In the genomic region with DNA sequence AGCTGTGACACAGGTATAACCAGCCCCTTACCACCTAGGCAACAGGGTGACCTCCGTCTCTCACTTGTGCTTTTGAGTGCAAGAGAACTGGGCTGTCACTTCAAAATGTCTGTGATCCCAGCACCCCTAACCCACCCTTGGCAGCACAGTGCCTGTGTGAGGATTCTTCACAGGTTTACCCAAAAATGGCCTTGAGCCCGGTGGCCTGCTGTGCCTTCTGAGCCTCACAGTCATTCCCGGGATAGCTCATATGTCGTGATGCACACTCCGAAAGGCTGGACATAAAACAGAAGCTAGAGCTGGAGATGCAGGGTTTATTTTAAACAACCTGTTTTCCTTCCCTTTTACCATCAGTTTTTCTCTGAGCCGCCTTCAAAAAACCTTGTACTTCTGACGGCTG, we compare ENCODE assay signal across 16 mouse cellular contexts. TPM values are rescaled to one million over a fixed set of nuclear protein-coding genes. Genes with fewer than 3 reads are reported as not detected.
DNase-seq lines count a peak whose midpoint lies in the region; TF ChIP-seq lines count a peak whose summit lies in the region.
"Had no signal": no experiment of that assay in that cellular context is flagged by ENCODE, and none has a peak within 500 bp of the region (broad histone marks: within the 10 kb centered on the region; RNA-seq: fewer than 3 reads in every experiment).

No protein-coding gene starts in this region.

- 28% methylated on average over 7 of the region's 7 CpGs for WGBS in cerebellum, adult 2 months

- peak overlapping the region; percentile 78 for H3K27ac ChIP-seq in cerebellum, adult 2 months (ENCODE audit: insufficient read depth, low read length)
- H3K27ac ChIP-seq: embryonic facial prominence, embryonic 10.5 days; forebrain, embryonic 13.5 days; heart, embryonic 15.5 days; hindbrain, embryonic 13.5 days; hindbrain, postnatal 0 days had no signal

- no peak for TF ChIP-seq POLR2A in cerebellum, adult 2 months (IDR thresholded peaks at IDR 0.05; ENCODE audit: borderline replicate concordance, insufficient read depth, low read length)

- H3K4me3 ChIP-seq in cerebellum, adult 2 months (replicated peaks; ENCODE audit: insufficient read depth, low read depth, low read length), result no peak overlapping the region
- H3K4me3 ChIP-seq: embryonic facial prominence, embryonic 10.5 days; forebrain, embryonic 13.5 days; heart, adult 2 months; heart, embryonic 15.5 days; hindbrain, embryonic 13.5 days had no signal

- H3K27me3 ChIP-seq in cerebellum, adult 2 months (ENCODE audit: control insufficient read depth, insufficient read depth, low read length), result no peaks in the 10 kb centered on the region
- H3K27me3 ChIP-seq: forebrain, embryonic 13.5 days; heart, embryonic 15.5 days; hindbrain, embryonic 13.5 days had no signal

- peak; percentile 37 for DNase-seq in cerebellum, adult 11-12 months
- no peak for DNase-seq in cerebellum, postnatal 4 days (ENCODE audit: low spot score in 2 of 2)
- DNase-seq in brain, adult 2 months (ENCODE audit: low read depth, low spot score), result peak; percentile 53
- DNase-seq in cerebellum, adult 2 months, result peak; percentile 42 to 43
- peak; percentile 57 to 59 for DNase-seq in cerebellum, postnatal 25 days
- no peak for DNase-seq in spleen, postnatal 36 days (ENCODE audit: low spot score in 2 of 2)
- DNase-seq in layer of hippocampus, postnatal 25 days (ENCODE audit: extremely low spot score in 1 of 2, low spot score in 1 of 2), result no peak
- DNase-seq: adrenal gland, adult 8-10 months; kidney, adult 11 months; kidney, adult 9 months had no signal

- H3K4me1 ChIP-seq in cerebellum, adult 2 months (ENCODE audit: control insufficient read depth, insufficient read depth, low read length), result peaks cover 33% of the 10 kb centered on the region
- H3K4me1 ChIP-seq: embryonic facial prominence, embryonic 10.5 days; forebrain, embryonic 13.5 days; hindbrain, embryonic 13.5 days had no signal

- TF ChIP-seq CTCF in cerebellum, adult 2 months (IDR thresholded peaks at IDR 0.05; ENCODE audit: borderline replicate concordance, insufficient read depth, low read depth, low read length), result no peak

RNA-seq across cellular contexts. Expression of a gene that starts 19.7 kb away (rescaled TPM):
- 31.7 and 32.2 TPM in 2 replicates for polyA plus RNA-seq in cerebellum, adult 2 months (2012; rRNA removed)
- 10 to 100 TPM; 48.8 to 55.6 TPM for total RNA-seq in layer of hippocampus, postnatal 25 days (2021)

RNA-seq across cellular contexts. Expression of a gene that starts 42.2 kb away (rescaled TPM):
- 33.9 and 34.5 TPM in 2 replicates for polyA plus RNA-seq in cerebellum, adult 2 months (2012; rRNA removed)
- total RNA-seq in layer of hippocampus, postnatal 25 days (2021), result 10 to 100 TPM; 61.5 to 71.9 TPM

Comparison
In these comparisons a context has a peak if more than half of its experiments do, and no peak if none do; other contexts are left out.
1. DNase-seq: peak in cerebellum, adult 11-12 months (single experiment), brain, adult 2 months (single experiment), cerebellum, adult 2 months (2 of 2) and cerebellum, postnatal 25 days (2 of 2); none in cerebellum, postnatal 4 days (0 of 2), spleen, postnatal 36 days (0 of 2) and layer of hippocampus, postnatal 25 days (0 of 2).